Mouse (Mus musculus): Measurements from ENCODE around the gene Nusap1.

DNA sequence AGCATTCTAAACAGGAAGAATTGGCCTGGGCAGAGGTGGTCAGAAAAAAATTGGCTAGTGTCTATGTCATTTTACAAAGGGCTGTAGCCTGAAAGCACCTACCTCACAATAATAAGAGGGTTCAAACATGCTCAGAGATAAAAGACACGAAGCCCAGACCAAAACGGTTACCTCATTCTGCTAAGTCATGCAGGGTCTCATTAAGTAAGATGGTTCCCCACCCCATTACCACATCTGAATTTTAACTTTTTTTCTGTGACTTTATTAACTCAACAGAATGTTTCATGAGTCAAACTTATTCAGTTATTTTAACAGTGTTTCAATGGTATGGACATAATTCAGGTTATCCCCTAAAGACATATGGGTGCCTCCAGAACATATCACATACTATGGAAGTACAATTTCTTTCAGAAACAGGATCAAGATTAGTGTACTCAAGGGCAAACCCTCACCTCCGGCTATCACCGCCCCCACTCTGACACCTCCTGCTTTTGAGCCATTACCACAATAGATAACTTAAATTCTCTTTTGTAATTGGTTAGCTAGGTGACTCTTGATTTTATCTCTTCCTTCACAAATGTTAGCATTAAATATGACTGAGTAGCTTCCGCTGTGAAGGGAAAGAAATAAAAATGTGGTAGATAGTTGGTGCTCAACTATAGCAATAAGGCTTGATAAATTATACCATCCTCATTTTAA, 23.3 kb downstream of the Nusap1 start:
- no peak for TF ChIP-seq POLR2A (IDR thresholded peaks at IDR 0.05; ENCODE audit: insufficient read length, low read depth)
- TF ChIP-seq USF1 (IDR thresholded peaks at IDR 0.05; ENCODE audit: low read depth): no peak
- TF ChIP-seq CEBPB (IDR thresholded peaks at IDR 0.05; ENCODE audit: insufficient read depth, poor library complexity, severe bottlenecking): no peak
- TF ChIP-seq TCF12 (IDR thresholded peaks at IDR 0.05; ENCODE audit: insufficient read depth, poor library complexity, severe bottlenecking): no peak
- no peak for TF ChIP-seq MYOD1 (IDR thresholded peaks at IDR 0.05; ENCODE audit: control insufficient read depth in 1 of 3, insufficient read length in 2 of 3, low read depth in 2 of 3)

Measured in myocyte (in vitro differentiated cells).